Mouse (Mus musculus) lung, postnatal 0 days (tissue): ENCODE results near the gene Prpsap2. TPM values are rescaled to one million over a fixed set of nuclear protein-coding genes. Genes with fewer than 3 reads are reported as not detected.

Experiments used
- ATAC-seq: fragments of 200-750 bp; cut with Nextera tagmentation; 2 replicates; pipeline ENCODE4 v1.8.0; 2017; ENCODE audit warnings: moderate library complexity
- DNase-seq: peaks from one replicate; pipeline ENCODE4 v3.0.0-alpha.2; 2016; ENCODE audit warnings: low spot score
- H3K27ac ChIP-seq: fragments of 300-500 bp; sonication (generic); 2 replicates; pipeline ENCODE4 v1.5.1; 2014; ENCODE audit warnings: antibody characterized with exemption, mild to moderate bottlenecking, low read length, mixed read lengths
- H3K27me3 ChIP-seq: fragments of 300-500 bp; sonication (generic); replicated peaks from 2 replicates; pipeline ENCODE4 v1.6.1; 2014; ENCODE audit warnings: low read length, mixed read lengths; ENCODE audit not compliant: insufficient read depth
- H3K36me3 ChIP-seq: fragments of 300-500 bp; sonication (generic); 2 replicates; pipeline ENCODE4 v1.6.1; 2014; ENCODE audit warnings: low read length, mixed read lengths; ENCODE audit not compliant: insufficient read depth
- H3K4me1 ChIP-seq: fragments of 300-500 bp; sonication (generic); 2 replicates; pipeline ENCODE4 v1.6.1; 2014; ENCODE audit warnings: antibody characterized with exemption, low read depth, low read length, mixed read lengths; ENCODE audit not compliant: insufficient read depth
- H3K4me2 ChIP-seq: fragments of 300-500 bp; sonication (generic); replicated peaks from 2 replicates; pipeline ENCODE4 v1.6.1; 2014; ENCODE audit warnings: low read depth, mild to moderate bottlenecking, low read length, moderate library complexity, mixed read lengths
- H3K4me3 ChIP-seq: fragments of 300-500 bp; sonication (generic); 2 replicates; pipeline ENCODE4 v1.5.1; 2014; ENCODE audit warnings: low read depth, low read length
- H3K9ac ChIP-seq: fragments of 300-500 bp; sonication (generic); replicated peaks from 2 replicates; pipeline ENCODE4 v1.6.1; 2014; ENCODE audit warnings: low read depth, mild to moderate bottlenecking
- H3K9me3 ChIP-seq: fragments of 300-500 bp; sonication (generic); 2 replicates; pipeline ENCODE4 v1.6.1; 2016; ENCODE audit warnings: low read length, mixed read lengths
- CTCF ChIP-seq: IDR thresholded peaks from 2 replicates; pipeline ENCODE4 v1.5.1; 2016; ENCODE audit warnings: antibody characterized with exemption, mild to moderate bottlenecking
- EP300 ChIP-seq: IDR thresholded peaks from 2 replicates; pipeline ENCODE4 v1.6.1; 2016; ENCODE audit warnings: antibody characterized with exemption, mild to moderate bottlenecking, control low read depth
- WGBS: fragments of 180-500 bp; shearing (Covaris S2); extraction: QIAGEN DNeasy Blood & Tissue Kit; methylation state at CpG from one replicate; pipeline ENCODE4 v1.1.7; 2014; 5-methylcytosine and 5-hydroxymethylcytosine counted together
- polyA plus RNA-seq: library from polyadenylated mRNA; unstranded; fragments of >200 nt; fragmentation: Nextera tagmentation; extraction: Ambion mirVana; gene quantifications from 2 replicates; pipeline ENCODE4 v1.2.1, GENCODE M21; 2015

Gene Prpsap2
- polyA plus RNA-seq, 1 experiment from 2014 or later, result 16.0 TPM

DNA sequence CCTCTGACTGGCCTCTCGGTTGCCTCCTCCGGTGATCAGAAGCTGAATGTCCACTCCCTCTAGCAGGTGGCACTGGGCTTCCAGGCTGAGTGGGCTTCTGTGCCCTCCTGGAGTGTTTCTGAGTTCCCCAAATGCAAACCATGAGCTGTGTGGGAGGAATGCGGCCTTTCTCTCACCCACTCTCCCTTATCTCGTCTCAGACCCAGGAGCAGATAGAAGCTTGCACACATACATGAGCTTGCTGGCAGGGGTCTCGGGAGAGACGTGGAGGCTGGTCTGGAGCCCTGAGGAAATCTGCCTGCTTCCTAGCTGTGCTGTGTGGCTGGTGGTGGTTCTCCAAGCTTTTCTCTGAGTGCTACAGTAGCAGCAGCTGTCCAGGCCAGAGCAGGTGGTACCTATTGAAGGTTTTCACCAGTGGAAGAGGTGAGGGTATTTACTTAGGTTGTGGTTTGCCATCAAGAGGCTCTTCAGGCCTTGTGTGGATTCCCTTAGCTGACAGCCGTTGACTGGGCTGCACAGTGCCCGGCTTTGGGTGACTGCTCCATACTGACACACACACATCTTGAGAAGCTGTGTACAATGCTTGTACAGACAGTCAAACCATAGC lies 76.7 kb downstream of the Prpsap2 start:
- Histone ChIP-seq H3K36me3 (no peaks in the 10 kb centered on the region), H3K4me1 (peaks cover 9% of the 10 kb centered on the region; the same call in 1 of the 2 replicates), H3K27me3 (peaks cover 22% of the 10 kb centered on the region; the same call in 1 of the 2 replicates), H3K4me2 (peak overlapping the region; percentile 68; the same call in 1 of the 2 replicates), H3K9me3 (no peaks in the 10 kb centered on the region), H3K27ac (no peak overlapping the region), H3K4me3 (no peak overlapping the region), H3K9ac (no peak overlapping the region)
- ATAC-seq, result peak; percentile 36
- WGBS, result 46% methylated on average over 8 of the region's 8 CpGs
- TF ChIP-seq EP300 (no peak), CTCF (no peak)
- peak; percentile 63 for DNase-seq

DNA sequence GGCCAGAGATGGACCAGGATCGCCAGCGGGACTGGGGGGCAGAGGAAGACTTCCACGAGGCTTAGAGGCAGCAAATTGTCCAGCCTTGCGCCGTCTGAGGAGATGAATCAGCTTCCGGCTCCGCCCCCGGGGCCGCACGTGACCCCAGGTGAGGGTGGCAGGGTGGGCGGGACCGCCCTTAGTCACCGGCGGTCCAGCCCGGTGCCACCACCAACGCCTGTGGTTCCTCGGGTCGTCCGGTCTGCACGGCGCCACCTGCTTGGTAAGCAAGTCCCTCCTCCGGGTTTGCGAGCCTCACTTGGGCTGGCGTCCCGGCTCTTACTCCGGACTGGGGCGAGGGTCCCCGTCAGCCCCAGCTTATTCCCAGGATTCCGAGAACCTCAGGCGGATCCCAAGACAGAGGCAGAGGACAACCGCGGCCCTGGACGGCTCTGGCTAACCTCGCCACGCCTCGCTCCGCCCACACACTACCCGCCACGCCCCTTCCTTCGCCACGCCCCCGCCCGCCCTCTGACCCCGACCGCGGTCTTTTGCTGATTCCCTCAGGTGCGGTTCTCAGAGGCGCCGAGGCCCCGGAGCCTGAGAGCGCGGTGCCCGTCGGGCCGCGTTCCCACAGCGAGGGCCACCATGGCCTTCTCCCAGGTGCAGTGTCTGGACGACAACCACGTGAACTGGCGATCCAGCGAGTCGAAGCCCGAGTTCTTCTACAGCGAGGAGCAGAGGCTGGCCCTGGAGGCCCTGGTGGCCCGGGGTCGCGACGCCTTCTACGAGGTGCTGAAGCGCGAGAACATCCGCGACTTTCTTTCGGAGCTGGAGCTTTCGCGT lies 77.8 kb downstream of the Prpsap2 start, which contains the start of gene Fam83g:
Gene Fam83g (plus strand): TSS at position 185 of the 825 bp plus-strand sequence.
- WGBS, result 3% methylated on average over 65 of the region's 76 CpGs
- DNase-seq, result peak; percentile 79

More for the DNA sequence above, 77.8 kb downstream of the Prpsap2 start, which contains the start of gene Fam83g:
- TF ChIP-seq CTCF, result 0 out of 2 replicates have a peak, but pooled peaks have one; percentile 8
- TF ChIP-seq EP300, result no peak
- peak; percentile 93 for ATAC-seq
- Histone ChIP-seq H3K36me3 (no peaks in the 10 kb centered on the region), H3K9ac (0 out of 2 replicates have a peak within 1 kb of the TSS, but pooled peaks have one; percentile 3), H3K4me2 (peak within 1 kb of the TSS; percentile 68), H3K9me3 (no peaks in the 10 kb centered on the region), H3K27me3 (peaks cover 22% of the 10 kb centered on the region; the same call in 1 of the 2 replicates), H3K4me1 (peaks cover 9% of the 10 kb centered on the region; the same call in 1 of the 2 replicates), H3K4me3 (peak within 1 kb of the TSS; percentile 41), H3K27ac (peak within 1 kb of the TSS; percentile 32; the same call in 1 of the 2 replicates)

Other genes starting within 250 kb of the Prpsap2 start
- gene Epn2, start 182.4 kb downstream of the Prpsap2 start, polyA plus RNA-seq, result 41.0 and 47.7 TPM in 2 replicates
- 71.8 and 72.1 TPM in 2 replicates for gene Grap, start 108.8 kb downstream of the Prpsap2 start, polyA plus RNA-seq
- 1.7 and 1.9 TPM in 2 replicates for gene Fam83g, start 78.0 kb downstream of the Prpsap2 start, polyA plus RNA-seq
- 0.06 TPM in 1 of 2 replicates, not detected in the other for gene Slc5a10, start 41.3 kb downstream of the Prpsap2 start, polyA plus RNA-seq
- gene Ulk2, start 93.0 kb upstream of the Prpsap2 start, polyA plus RNA-seq, result 10.9 and 11.6 TPM in 2 replicates
- gene Akap10, start 168.2 kb upstream of the Prpsap2 start, polyA plus RNA-seq, result 7.6 and 10.2 TPM in 2 replicates
- gene Specc1, start 194.7 kb upstream of the Prpsap2 start, polyA plus RNA-seq, result 14.7 and 18.6 TPM in 2 replicates